Mouse (Mus musculus): Measurements from ENCODE around the gene Taf1a. TPM values are rescaled to one million over a fixed set of nuclear protein-coding genes. Genes with fewer than 3 reads are reported as not detected.
"Not testable (repeated sequence)": the region's sequence is repeated elsewhere in the genome, so short reads cannot be mapped to it uniquely, and the experiment has no call there.

Gene Taf1a
- total and polyA plus RNA-seq, 3 experiments, result 10.2 to 21.7 (median 18.4) TPM

DNA sequence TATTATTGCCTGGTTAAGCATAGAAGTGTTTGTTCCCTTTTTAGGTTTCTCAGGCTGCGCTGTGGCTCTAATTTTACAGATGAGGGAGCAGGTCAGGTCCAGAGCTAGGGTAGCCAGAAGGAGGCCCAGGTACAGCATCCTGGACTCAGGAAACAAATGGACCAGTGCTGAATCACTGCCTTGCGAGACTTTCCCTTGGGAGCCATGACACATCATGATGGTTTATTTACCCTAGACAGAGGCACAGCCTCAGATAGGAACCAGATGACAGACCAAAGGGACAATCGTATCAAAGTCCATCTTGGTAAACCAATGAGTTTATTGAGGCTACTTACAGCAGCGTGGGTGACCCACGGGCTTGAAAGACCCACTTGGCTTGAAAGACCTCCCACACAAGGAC is 7.0 kb upstream of the Taf1a start:
- Histone ChIP-seq H3K9ac (ENCODE audit: low read depth, low read length) (no peak overlapping the region), H3K27ac (no peak overlapping the region), H3K27me3 (ENCODE audit: control insufficient read depth, insufficient read depth, low read length) (no peaks in the 10 kb centered on the region), H3K4me3 (no peak overlapping the region), H3K4me1 (ENCODE audit: control insufficient read depth, insufficient read depth, low read length) (peaks cover 3% of the 10 kb centered on the region; the same call in 1 of the 2 replicates), H3K79me2 (replicated peaks; ENCODE audit: control insufficient read depth, insufficient read depth, low read length) (no peaks in the 10 kb centered on the region), H3K36me3 (ENCODE audit: control insufficient read depth, insufficient read depth, low read length) (no peaks in the 10 kb centered on the region)
- TF ChIP-seq CTCF (IDR thresholded peaks at IDR 0.05), result no peak
- no peak for TF ChIP-seq POLR2A (IDR thresholded peaks at IDR 0.05; ENCODE audit: insufficient read depth, low read depth, low read length)
- TF ChIP-seq EP300 (IDR thresholded peaks at IDR 0.05; ENCODE audit: insufficient read depth, low read depth, low read length), result no peak
- no peak for DNase-seq
- WGBS, result 71% methylated on average over 5 of the region's 5 CpGs
- intact Hi-C loops (cut with DNase I), result no loop called here

DNA sequence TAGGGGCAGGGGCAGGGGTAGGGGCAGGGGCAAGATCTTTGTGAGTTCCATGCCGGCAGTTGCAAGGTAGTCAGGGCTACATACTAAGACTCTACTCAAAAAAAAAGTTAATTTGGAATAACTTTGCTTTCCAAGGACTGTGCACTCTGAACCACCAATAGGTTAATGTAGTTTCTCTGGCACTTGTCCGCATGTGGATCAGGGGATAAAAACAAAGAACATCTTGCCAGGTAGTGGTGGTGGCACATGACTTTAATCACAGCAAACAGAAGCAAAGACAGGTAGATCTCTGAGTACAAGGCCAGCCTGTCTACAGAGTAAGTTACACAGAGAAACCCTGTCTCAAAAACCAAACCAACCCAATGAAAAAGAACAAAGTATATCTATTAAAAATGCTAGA is 6.2 kb upstream of the Taf1a start:
- no peaks in the 10 kb centered on the region for H3K36me3 ChIP-seq (ENCODE audit: control insufficient read depth, insufficient read depth, low read length)
- no peak for DNase-seq
- no peak overlapping the region for H3K9ac ChIP-seq (ENCODE audit: low read depth, low read length)
- intact Hi-C loops (cut with DNase I), result no loop called here
- TF ChIP-seq EP300 (IDR thresholded peaks at IDR 0.05; ENCODE audit: insufficient read depth, low read depth, low read length), result no peak
- TF ChIP-seq CTCF (IDR thresholded peaks at IDR 0.05), result no peak
- TF ChIP-seq POLR2A (IDR thresholded peaks at IDR 0.05; ENCODE audit: insufficient read depth, low read depth, low read length), result no peak
- no peak overlapping the region for H3K4me3 ChIP-seq
- H3K79me2 ChIP-seq (replicated peaks; ENCODE audit: control insufficient read depth, insufficient read depth, low read length), result no peaks in the 10 kb centered on the region
- no peak overlapping the region for H3K27ac ChIP-seq
- H3K27me3 ChIP-seq (ENCODE audit: control insufficient read depth, insufficient read depth, low read length), result no peaks in the 10 kb centered on the region
- H3K4me1 ChIP-seq (ENCODE audit: control insufficient read depth, insufficient read depth, low read length), result peaks cover 3% of the 10 kb centered on the region; the same call in 1 of the 2 replicates
- WGBS, result 79% methylated on average over 2 of the region's 2 CpGs

DNA sequence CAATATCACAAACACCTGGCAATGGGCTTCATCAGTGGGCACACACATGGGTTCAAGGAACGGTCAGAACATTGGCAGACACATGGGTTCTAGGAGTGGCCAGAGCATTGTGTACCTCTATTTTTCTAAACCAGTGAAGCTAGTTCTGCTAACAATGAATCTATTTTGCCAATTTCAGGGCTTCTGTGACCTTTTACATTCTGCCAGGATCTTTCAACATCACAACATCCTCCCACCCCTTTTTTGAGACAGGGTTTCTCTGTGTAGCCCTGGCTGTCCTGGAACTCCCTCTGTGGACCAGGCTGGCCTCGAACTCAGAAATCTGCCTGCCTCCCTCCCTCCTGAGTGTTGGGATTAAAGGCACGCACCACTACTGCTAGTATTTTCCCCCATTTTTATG is 1.4 kb upstream of the Taf1a start:
- 80% methylated on average over 3 of the region's 3 CpGs for WGBS

DNA sequence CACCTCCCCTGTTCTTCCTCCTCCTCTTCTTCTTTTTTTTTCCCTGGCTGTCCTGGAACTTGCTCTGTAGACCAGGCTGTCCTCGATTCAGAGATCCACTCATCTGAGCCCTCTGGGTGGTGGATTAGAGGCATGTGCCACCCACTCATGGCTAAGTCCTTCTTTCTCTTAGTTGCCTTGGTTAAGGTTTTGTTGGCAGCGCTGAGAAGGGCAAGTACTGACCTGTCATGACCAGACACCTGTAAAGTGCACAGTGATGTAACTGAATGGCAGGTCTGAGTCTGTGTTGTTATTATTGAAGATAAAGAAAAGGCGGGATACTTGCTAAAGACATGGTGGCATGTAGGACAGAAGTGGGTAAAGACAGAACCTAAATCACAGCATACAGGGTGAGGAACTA is 14.6 kb downstream of the Taf1a start:
- no peaks in the 10 kb centered on the region for H3K27me3 ChIP-seq (ENCODE audit: control insufficient read depth, insufficient read depth, low read length)
- no peak overlapping the region for H3K27ac ChIP-seq
- no peaks in the 10 kb centered on the region for H3K4me1 ChIP-seq (ENCODE audit: control insufficient read depth, insufficient read depth, low read length)
- no peak for DNase-seq
- no peak overlapping the region for H3K4me3 ChIP-seq
- intact Hi-C loops (cut with DNase I), result no loop called here
- H3K79me2 ChIP-seq (replicated peaks; ENCODE audit: control insufficient read depth, insufficient read depth, low read length), result no peaks in the 10 kb centered on the region
- 96% methylated on average over 3 of the region's 3 CpGs for WGBS
- no peaks in the 10 kb centered on the region for H3K36me3 ChIP-seq (ENCODE audit: control insufficient read depth, insufficient read depth, low read length)
- no peak for TF ChIP-seq EP300 (IDR thresholded peaks at IDR 0.05; ENCODE audit: insufficient read depth, low read depth, low read length)
- TF ChIP-seq CTCF (IDR thresholded peaks at IDR 0.05), result no peak
- TF ChIP-seq POLR2A (IDR thresholded peaks at IDR 0.05; ENCODE audit: insufficient read depth, low read depth, low read length), result no peak
- no peak overlapping the region for H3K9ac ChIP-seq (ENCODE audit: low read depth, low read length)

More for the DNA sequence above, 1.4 kb upstream of the Taf1a start:
- H3K79me2 ChIP-seq (replicated peaks; ENCODE audit: control insufficient read depth, insufficient read depth, low read length); H3K4me3 ChIP-seq; H3K4me1 ChIP-seq (ENCODE audit: control insufficient read depth, insufficient read depth, low read length); H3K9ac ChIP-seq (ENCODE audit: low read depth, low read length); DNase-seq; intact Hi-C loops (cut with DNase I); H3K36me3 ChIP-seq (ENCODE audit: control insufficient read depth, insufficient read depth, low read length); H3K27me3 ChIP-seq (ENCODE audit: control insufficient read depth, insufficient read depth, low read length); H3K27ac ChIP-seq: not testable (repeated sequence)

DNA sequence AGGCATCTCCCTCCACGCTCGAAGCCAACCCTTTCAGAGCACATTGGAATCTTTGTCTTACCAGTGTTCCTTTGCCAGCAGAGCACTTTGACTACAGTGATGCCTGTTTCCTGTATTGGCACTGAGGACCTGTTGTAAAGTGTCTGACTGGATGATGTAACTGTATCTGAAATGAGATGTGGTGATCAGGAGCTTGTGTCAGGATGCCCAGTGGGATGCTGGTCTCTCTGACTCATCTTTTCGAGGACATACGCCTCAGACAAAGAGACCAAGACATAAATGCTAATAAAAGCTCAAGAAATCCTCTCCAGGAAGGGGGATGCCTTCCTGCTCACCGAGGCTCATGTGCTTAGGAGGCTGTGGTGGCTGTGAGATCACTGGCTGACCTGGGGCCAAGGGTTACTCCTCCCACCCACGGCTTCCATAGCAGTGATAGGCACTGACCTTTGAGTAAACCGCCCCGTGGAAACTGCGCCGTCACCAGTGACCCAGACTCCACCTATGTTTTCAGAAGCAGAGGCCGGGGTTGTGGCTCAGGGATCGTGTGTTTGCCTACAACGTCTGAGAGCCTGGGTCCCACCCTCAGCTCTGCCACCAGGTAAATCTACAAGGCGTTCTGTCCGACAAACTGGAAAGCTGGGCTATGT is 25.4 kb downstream of the Taf1a start:
- Histone ChIP-seq H3K36me3 (ENCODE audit: control insufficient read depth, insufficient read depth, low read length) (no peaks in the 10 kb centered on the region), H3K79me2 (replicated peaks; ENCODE audit: control insufficient read depth, insufficient read depth, low read length) (no peaks in the 10 kb centered on the region), H3K4me3 (no peak overlapping the region), H3K27me3 (ENCODE audit: control insufficient read depth, insufficient read depth, low read length) (no peaks in the 10 kb centered on the region), H3K27ac (no peak overlapping the region), H3K4me1 (ENCODE audit: control insufficient read depth, insufficient read depth, low read length) (no peaks in the 10 kb centered on the region), H3K9ac (ENCODE audit: low read depth, low read length) (no peak overlapping the region)
- intact Hi-C loops (cut with DNase I), result no loop called here
- TF ChIP-seq CTCF (IDR thresholded peaks at IDR 0.05), result no peak
- no peak for TF ChIP-seq EP300 (IDR thresholded peaks at IDR 0.05; ENCODE audit: insufficient read depth, low read depth, low read length)
- no peak for TF ChIP-seq POLR2A (IDR thresholded peaks at IDR 0.05; ENCODE audit: insufficient read depth, low read depth, low read length)
- 69% methylated on average over 15 of the region's 15 CpGs for WGBS
- DNase-seq, result no peak

DNA sequence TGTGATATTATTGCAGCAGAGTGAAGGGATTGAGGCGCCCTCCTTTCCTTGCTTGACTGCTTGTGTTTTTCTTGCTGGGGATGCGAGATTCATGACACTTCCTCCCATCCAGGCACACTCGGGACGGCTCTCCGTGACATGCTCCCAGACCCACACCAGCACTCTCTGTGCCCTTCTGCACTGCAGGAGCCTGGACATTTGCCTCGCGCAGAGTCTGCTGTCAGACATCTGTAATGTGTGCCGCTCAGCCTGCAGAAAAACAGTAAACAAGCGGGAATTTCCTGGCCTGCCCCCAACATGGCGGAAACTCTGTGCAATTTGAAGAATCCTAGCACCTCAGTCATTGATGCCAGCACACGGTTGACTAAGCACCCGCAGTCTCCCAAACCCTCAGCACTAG is 29.1 kb downstream of the Taf1a start, which contains the start of gene Hhipl2:
Gene Hhipl2 (plus strand): TSS at position 343 of the 400 bp plus-strand sequence.
- TF ChIP-seq EP300 (IDR thresholded peaks at IDR 0.05; ENCODE audit: insufficient read depth, low read depth, low read length) (no peak), POLR2A (IDR thresholded peaks at IDR 0.05; ENCODE audit: insufficient read depth, low read depth, low read length) (no peak), CTCF (IDR thresholded peaks at IDR 0.05) (no peak)
- no peak within 1 kb of the TSS for H3K4me3 ChIP-seq
- no peaks in the 10 kb centered on the region for H3K4me1 ChIP-seq (ENCODE audit: control insufficient read depth, insufficient read depth, low read length)
- WGBS, result 53% methylated on average over 12 of the region's 12 CpGs
- no peak within 1 kb of the TSS for H3K9ac ChIP-seq (ENCODE audit: low read depth, low read length)
- no peaks in the 10 kb centered on the region for H3K27me3 ChIP-seq (ENCODE audit: control insufficient read depth, insufficient read depth, low read length)
- no peak for DNase-seq
- no peaks in the 10 kb centered on the region for H3K36me3 ChIP-seq (ENCODE audit: control insufficient read depth, insufficient read depth, low read length)
- no peak within 1 kb of the TSS for H3K27ac ChIP-seq
- intact Hi-C loops (cut with DNase I), result no loop called here
- no peaks in the 10 kb centered on the region for H3K79me2 ChIP-seq (replicated peaks; ENCODE audit: control insufficient read depth, insufficient read depth, low read length)
